Mouse (Mus musculus) thymus, adult 2 months (tissue): Measurements from ENCODE around the gene Fam183b.

Experiments
- CTCF ChIP-seq: fragments of 200-500 bp; IDR thresholded peaks from 2 replicates; pipeline ENCODE4 v1.5.1; 2012; ENCODE audit warnings: mild to moderate bottlenecking, control low read depth, low read length, moderate library complexity, borderline replicate concordance; ENCODE audit not compliant: control insufficient read depth, poor library complexity, insufficient read depth; ENCODE audit errors: extremely low read depth
- POLR2A ChIP-seq: fragments of 200-500 bp; IDR thresholded peaks from 2 replicates; pipeline ENCODE4 v1.6.1; 2012; ENCODE audit warnings: mild to moderate bottlenecking, low read length, control low read depth, moderate library complexity; ENCODE audit not compliant: control insufficient read depth, poor library complexity, insufficient read depth; ENCODE audit errors: extremely low read depth

GRCm38 (mm10) chr11:58782480-58783089, 19.2 kb downstream of the Fam183b start, which contains the start of gene Olfr314:
- TF ChIP-seq POLR2A (no peak), CTCF (no peak)
